Mouse (Mus musculus) cerebellum, adult 9-10 months (tissue): ENCODE measurements around the gene Zfyve21.
A peak's percentile ranks its signal among the peaks of the same experiment; 100 is the strongest.

Experiments used
- DNase-seq: peaks from one replicate; pipeline ENCODE4 v3.0.0; 2022

Zfyve21 gene

GRCm38 (mm10) chr12:111800459-111801183, 13.3 kb upstream of the Zfyve21 start:
- no peak for DNase-seq

- no peak for DNase-seq
These were observed 10.4 kb upstream of the Zfyve21 start for GRCm38 (mm10) chr12:111803538-111803937.

GRCm38 (mm10) chr12:111808775-111809174, 5.2 kb upstream of the Zfyve21 start:
- no peak for DNase-seq

- DNase-seq, result peak; percentile 80
These were observed 4.2 kb upstream of the Zfyve21 start for GRCm38 (mm10) chr12:111809762-111810161.

DNA sequence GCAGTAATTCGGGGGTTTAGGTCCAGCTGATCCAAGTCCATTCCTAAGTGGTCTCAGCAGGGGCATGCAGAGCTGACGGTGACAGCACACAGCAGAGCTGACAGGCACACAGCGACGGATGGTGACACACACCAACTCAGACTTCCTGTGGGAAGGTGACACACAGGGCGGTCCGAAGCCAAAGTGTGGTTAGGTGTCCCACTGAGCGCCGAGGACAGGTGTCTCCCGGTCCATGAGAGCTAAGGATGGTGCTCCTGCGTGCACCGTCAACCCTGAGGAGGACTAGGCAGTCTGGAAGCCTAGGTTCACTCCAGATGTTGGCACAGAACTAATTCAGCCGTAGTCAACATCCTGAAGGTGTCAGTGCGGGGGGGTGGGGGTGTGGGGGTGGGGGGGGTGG, 1.9 kb upstream of the Zfyve21 start:
- DNase-seq, result no peak

- DNase-seq, result no peak
These were observed 1.4 kb upstream of the Zfyve21 start for GRCm38 (mm10) chr12:111812611-111813010.

GRCm38 (mm10) chr12:111813111-111813765, 732 bp upstream of the Zfyve21 start:
- peak; percentile 65 for DNase-seq

DNA sequence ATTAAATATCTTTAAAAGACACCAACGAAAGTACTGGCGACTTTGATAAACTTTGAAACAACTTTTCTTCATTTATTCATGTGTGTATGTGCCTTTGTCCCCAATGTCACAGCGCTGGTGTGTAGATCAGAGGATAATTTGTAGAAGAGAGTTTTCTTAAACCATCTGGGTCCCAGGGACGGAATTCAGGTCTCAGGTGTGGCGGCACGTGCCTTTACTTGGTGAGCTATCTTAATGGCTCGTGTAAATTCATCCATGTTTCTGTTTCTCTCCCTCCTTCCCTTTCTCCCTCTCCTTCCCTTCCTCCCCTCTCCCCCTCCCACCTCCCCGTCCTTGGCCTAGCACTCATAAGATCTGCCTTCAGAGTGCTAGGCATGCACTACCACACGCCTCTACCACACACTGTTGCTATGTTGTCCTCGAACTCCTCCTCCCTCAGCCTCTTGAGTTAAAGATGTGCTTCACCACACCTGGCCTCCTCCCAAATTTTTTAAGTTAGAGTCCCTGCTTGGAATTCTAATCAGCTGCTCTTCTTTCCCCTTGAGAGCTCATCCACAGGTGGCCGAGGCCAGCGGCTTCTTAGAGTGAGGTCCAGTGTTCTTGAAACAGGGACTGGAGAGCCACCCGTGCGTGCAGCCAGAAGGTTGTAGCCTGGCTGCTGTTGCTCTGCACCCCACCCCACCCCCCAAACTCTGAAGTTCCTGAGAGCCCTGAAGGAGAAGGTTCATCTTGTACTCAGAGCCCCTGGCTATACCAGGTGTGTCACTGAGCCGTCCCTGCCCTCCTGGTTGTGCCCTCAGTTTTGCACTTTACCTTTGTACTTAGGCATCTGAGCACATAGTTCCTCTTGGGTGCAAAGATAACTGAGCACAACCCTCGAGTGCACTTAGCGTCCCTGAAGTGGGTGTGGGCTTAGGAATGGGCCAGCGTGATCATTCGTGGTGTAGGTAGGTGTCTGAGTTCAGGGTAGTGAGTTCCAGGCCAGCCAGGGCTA, 1.1 kb downstream of the Zfyve21 start:
- no peak for DNase-seq

DNA sequence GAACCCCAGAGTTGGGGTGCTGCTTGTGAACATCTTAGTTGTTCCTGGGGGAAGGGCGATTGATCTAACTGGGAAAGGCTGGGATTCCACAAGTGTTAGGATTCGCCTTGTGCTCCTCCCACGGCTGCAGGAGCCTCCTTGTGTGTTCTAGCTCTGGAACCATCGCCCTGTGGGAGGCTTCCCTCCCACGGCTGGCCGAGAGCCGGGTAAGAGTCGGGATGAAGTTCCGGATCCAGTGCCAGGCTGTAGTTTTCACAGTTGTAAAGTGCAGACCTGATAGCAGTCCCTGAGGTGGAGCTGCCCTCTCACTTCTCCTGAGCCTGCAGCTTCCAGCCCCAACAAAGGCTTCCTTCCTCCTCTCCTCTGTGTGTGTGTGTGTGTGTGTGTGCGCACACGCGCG, 2.6 kb downstream of the Zfyve21 start:
- no peak for DNase-seq

GRCm38 (mm10) chr12:111816967-111817366, 3.0 kb downstream of the Zfyve21 start:
- DNase-seq, result no peak

- DNase-seq, result no peak
These were observed 4.0 kb downstream of the Zfyve21 start for GRCm38 (mm10) chr12:111817991-111818390.

DNA sequence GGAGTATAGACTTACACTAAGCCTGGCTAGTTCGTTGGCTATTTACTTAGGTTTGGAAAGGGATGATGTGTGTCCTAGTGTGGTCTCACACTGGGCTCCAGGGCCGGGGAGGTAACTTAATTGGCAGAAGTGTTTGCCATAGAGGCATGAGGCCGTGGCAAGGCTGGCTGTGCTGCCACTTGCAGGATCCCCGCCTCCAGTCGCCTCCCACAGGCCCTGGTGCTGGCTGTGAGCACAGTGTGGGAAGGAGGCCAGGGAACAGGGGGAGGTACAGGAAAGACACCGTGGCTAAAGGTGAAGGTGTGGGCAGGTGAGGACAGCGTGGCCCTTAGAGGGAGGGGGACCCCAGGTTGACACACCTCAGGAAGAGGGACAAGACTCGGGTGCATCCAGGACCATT, 6.0 kb downstream of the Zfyve21 start:
- DNase-seq, result no peak

GRCm38 (mm10) chr12:111820708-111821107, 6.7 kb downstream of the Zfyve21 start:
- no peak for DNase-seq

GRCm38 (mm10) chr12:111821931-111822330, 8.0 kb downstream of the Zfyve21 start:
- no peak for DNase-seq

- no peak for DNase-seq
These were observed 13.6 kb downstream of the Zfyve21 start for GRCm38 (mm10) chr12:111827556-111827955.

DNA sequence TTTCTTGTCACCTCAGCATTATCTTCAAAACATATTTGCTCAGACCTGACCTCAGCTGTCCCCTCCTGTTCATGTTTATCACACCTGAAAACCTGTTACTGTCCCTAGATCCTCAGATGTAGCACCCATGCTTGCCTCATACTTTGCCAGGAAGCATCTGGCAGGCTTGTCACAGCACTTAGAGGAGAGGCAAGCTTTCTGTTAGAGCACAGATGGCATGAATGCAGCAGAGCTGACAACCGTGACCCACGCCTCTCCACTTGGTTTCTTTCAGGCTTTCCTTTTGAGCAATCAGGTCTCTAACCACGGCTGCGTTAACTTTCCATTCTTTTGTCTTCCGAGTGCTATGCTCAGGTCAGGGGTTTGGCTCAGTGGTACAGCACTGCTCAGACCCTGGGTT, 15.5 kb downstream of the Zfyve21 start:
- no peak for DNase-seq

- DNase-seq, result peak; percentile 71
These were observed 16.0 kb downstream of the Zfyve21 start for GRCm38 (mm10) chr12:111829954-111830353.

DNA sequence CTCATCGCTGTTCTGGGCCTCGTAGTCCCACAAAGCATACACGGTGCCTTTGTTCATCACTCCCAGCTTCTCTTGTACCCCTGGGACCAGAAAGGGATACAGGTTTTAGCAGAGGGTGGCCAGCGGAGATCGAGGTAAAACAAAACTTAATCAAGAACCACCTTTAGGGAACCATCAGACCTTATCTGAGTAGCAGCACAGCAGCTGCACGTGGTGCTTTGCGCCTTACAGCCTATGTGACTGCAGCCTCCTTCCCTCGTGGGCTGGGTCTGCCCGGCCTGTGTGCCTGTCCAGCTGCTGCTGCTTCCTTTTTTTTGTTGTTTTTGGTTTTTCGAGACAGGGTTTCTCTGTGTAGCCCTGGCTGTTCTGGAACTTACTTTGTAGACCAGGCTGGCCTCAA, 16.4 kb downstream of the Zfyve21 start:
- DNase-seq, result no peak

DNA sequence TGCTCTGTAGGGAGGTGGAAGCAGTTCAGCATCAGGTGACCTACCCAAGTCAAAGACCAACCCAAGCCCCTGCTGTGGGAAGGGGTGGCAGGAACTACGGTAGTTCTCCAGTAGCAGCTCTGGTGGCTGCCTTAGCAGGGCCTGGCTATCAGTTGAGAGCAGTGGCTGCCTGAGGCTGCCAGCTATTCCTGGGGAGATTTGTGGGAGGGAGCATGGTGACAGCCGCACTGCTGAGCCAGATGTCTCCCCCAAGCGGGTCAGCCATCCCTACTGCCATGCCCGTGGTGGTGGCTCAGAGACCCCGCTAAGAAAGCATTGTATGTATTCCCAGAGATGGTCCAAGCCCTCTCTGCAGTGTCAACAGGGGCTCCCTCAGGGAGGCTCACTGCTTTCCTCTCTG, 18.7 kb downstream of the Zfyve21 start:
- no peak for DNase-seq

GRCm38 (mm10) chr12:111833457-111833856, 19.5 kb downstream of the Zfyve21 start:
- no peak for DNase-seq

DNA sequence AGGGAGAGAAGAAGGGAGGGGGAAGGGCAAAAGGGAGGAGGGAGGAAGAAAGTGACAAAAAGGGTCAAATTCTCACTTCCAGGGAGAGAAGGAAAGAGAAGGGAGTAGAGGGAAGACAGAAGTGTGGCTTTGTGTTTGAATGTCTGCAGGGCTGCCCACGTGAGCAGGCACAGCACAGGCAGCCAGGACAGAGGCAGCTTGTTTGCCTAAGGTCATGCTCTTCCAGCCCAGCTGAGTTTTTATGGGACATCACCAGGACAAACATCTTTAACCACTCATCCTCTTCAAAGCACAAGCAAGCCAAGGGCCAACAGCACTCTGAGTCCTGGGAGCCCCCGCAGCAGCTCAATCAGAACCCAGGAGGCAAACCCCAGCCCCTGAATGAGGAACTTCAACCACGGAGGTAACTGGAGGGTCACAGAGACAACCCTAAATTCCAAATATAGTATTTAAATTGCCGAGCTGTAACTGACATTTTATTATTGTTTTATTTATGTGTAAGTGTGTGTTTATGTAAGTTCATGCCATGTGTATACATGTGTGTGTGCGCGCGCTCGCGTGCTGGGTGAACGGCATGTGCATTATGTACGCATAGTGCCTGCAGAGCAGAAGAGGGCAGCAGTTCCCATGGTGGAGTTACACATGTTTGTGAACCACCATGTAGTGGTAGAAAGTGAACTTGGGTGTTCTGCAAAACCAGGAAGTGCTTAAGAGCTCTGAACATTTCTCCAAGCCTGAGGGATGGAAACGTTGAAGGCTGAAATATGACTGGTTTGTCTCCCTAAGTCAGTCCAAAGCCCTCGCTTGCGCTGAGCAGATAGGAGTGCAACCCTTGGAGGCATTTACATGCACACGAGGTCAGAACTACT, 28.8 kb downstream of the Zfyve21 start:
- DNase-seq, result no peak

GRCm38 (mm10) chr12:111843470-111843869, 29.5 kb downstream of the Zfyve21 start:
- no peak for DNase-seq
